Mouse (Mus musculus) MEL (cell line): Measurements from ENCODE around the gene Adamts9.

Source experiments
- BHLHE40 ChIP-seq: IDR thresholded peaks from 2 replicates; pipeline ENCODE4 v1.6.1; 2012; ENCODE audit warnings: low read depth, mild to moderate bottlenecking, inconsistent platforms, low read length, improper control_type of control experiment, borderline replicate concordance
- EP300 ChIP-seq, 2 experiments: IDR thresholded peaks; 2 replicates each; pipeline ENCODE4 v1.6.1; 2011; ENCODE audit warnings: improper control_type of control experiment in 2 of 2, low read length in 2 of 2, low read depth in 1 of 2, mild to moderate bottlenecking in 1 of 2
- MAFK ChIP-seq: IDR thresholded peaks from 2 replicates; pipeline ENCODE4 v1.6.1; 2011; ENCODE audit warnings: low read depth, mild to moderate bottlenecking, low read length, improper control_type of control experiment, borderline replicate concordance
- MYC ChIP-seq: IDR thresholded peaks from 2 replicates; pipeline ENCODE4 v1.6.1; 2011; ENCODE audit warnings: low read depth, mild to moderate bottlenecking, low read length, improper control_type of control experiment, moderate library complexity
- POLR2A ChIP-seq, 2 experiments: IDR thresholded peaks; 2 replicates each; pipeline ENCODE4 v1.6.1; 2011 to 2012; ENCODE audit warnings: low read length in 2 of 2, mild to moderate bottlenecking in 2 of 2, control low read depth in 1 of 2, improper control_type of control experiment in 1 of 2, low read depth in 1 of 2, moderate library complexity in 1 of 2; ENCODE audit not compliant: control insufficient read depth in 1 of 2, insufficient read depth in 1 of 2, poor library complexity in 1 of 2
- ZNF384 ChIP-seq: IDR thresholded peaks from 2 replicates; pipeline ENCODE4 v1.6.1; 2012; ENCODE audit warnings: low read depth, mild to moderate bottlenecking, inconsistent platforms, low read length, improper control_type of control experiment

- TF ChIP-seq EP300 (IDR thresholded peaks at IDR 0.05; ENCODE audit: low read depth in 1 of 2, low read length in 2 of 2) (no peak), MYC (no peak), POLR2A (IDR thresholded peaks at IDR 0.05; ENCODE audit: control insufficient read depth in 1 of 2, insufficient read depth in 1 of 2, low read depth in 1 of 2, low read length in 2 of 2, poor library complexity in 1 of 2) (no peak), ZNF384 (no peak), BHLHE40 (no peak), MAFK (no peak)
These were observed 121.3 kb downstream of the Adamts9 start for GRCm38 (mm10) chr6:92822006-92822405.
